Mouse (Mus musculus): ENCODE results near the gene Mosmo.
"Not testable (repeated sequence)": the region's sequence is repeated elsewhere in the genome, so short reads cannot be mapped to it uniquely, and the experiment has no call there.

The Mosmo gene

GRCm38 (mm10) chr7:120703888-120704287 lies 26.5 kb downstream of the Mosmo start:
- no peak for DNase-seq (ENCODE audit: low spot score)

GRCm38 (mm10) chr7:120712071-120712470 lies 34.7 kb downstream of the Mosmo start:
- DNase-seq (ENCODE audit: low spot score): no peak

- DNase-seq (ENCODE audit: low spot score): no peak
Measured at GRCm38 (mm10) chr7:120713225-120713624, 35.8 kb downstream of the Mosmo start.

- DNase-seq (ENCODE audit: low spot score): not testable (repeated sequence)
Measured at GRCm38 (mm10) chr7:120713951-120714350, 36.5 kb downstream of the Mosmo start.

GRCm38 (mm10) chr7:120717261-120717660 lies 39.8 kb downstream of the Mosmo start:
- no peak for DNase-seq (ENCODE audit: low spot score)

- no peak for DNase-seq (ENCODE audit: low spot score)
Measured at GRCm38 (mm10) chr7:120721051-120721450, 43.6 kb downstream of the Mosmo start.

- no peak for DNase-seq (ENCODE audit: low spot score)
Measured at GRCm38 (mm10) chr7:120721456-120721855, 44.0 kb downstream of the Mosmo start.

- DNase-seq (ENCODE audit: low spot score): no peak
Measured at GRCm38 (mm10) chr7:120722063-120722462, 44.6 kb downstream of the Mosmo start.

GRCm38 (mm10) chr7:120722839-120723278 lies 45.4 kb downstream of the Mosmo start:
- DNase-seq (ENCODE audit: low spot score): no peak

GRCm38 (mm10) chr7:120727581-120727980 lies 50.2 kb downstream of the Mosmo start:
- no peak for DNase-seq (ENCODE audit: low spot score)

GRCm38 (mm10) chr7:120729635-120730034 lies 52.2 kb downstream of the Mosmo start:
- no peak for DNase-seq (ENCODE audit: low spot score)

GRCm38 (mm10) chr7:120732906-120733305 lies 55.5 kb downstream of the Mosmo start:
- no peak for DNase-seq (ENCODE audit: low spot score)

GRCm38 (mm10) chr7:120739018-120739417 lies 61.6 kb downstream of the Mosmo start, which contains the start of gene Vwa3a:
Gene Vwa3a (plus strand): TSS chr7:120739318.
- no peak for DNase-seq (ENCODE audit: low spot score)

GRCm38 (mm10) chr7:120739558-120740101 lies 62.2 kb downstream of the Mosmo start:
- no peak for DNase-seq (ENCODE audit: low spot score)

GRCm38 (mm10) chr7:120743366-120744351 lies 66.2 kb downstream of the Mosmo start:
- DNase-seq (ENCODE audit: low spot score): no peak

- no peak for DNase-seq (ENCODE audit: low spot score)
Measured at GRCm38 (mm10) chr7:120744606-120745005, 67.2 kb downstream of the Mosmo start.

- DNase-seq (ENCODE audit: low spot score): no peak
Measured at GRCm38 (mm10) chr7:120746029-120746428, 68.6 kb downstream of the Mosmo start.

GRCm38 (mm10) chr7:120746821-120747220 lies 69.4 kb downstream of the Mosmo start:
- no peak for DNase-seq (ENCODE audit: low spot score)

GRCm38 (mm10) chr7:120748478-120748877 lies 71.1 kb downstream of the Mosmo start:
- no peak for DNase-seq (ENCODE audit: low spot score)

- no peak for DNase-seq (ENCODE audit: low spot score)
Measured at GRCm38 (mm10) chr7:120751330-120751729, 73.9 kb downstream of the Mosmo start.

GRCm38 (mm10) chr7:120751906-120752305 lies 74.5 kb downstream of the Mosmo start:
- no peak for DNase-seq (ENCODE audit: low spot score)

- DNase-seq (ENCODE audit: low spot score): peak; percentile 47
Measured at GRCm38 (mm10) chr7:120754671-120755070, 77.3 kb downstream of the Mosmo start.

GRCm38 (mm10) chr7:120767369-120767768 lies 90.0 kb downstream of the Mosmo start:
- DNase-seq (ENCODE audit: low spot score): no peak

Data from urinary bladder, postnatal 10 days (tissue).